Mouse (Mus musculus): ENCODE data around the gene Pcca.

DNA sequence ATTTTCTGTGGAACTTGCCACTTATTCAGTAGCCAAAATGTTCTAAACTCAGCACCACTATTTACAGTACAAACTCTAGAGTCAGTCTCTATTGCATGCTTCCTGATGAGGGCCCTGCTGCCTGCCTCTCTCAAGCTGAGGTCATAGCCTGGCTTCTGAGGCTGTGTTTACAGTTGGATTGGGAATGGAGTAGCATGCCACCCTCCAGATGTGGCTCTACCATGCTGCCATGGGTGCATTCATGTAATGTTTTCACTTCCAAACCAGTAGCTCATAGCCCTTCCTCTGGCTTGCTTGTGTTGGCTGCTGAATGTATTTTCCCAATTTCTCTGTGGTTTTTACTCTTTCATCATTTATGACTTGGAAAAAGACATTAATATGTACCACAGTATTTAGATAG, 181.9 kb downstream of the Pcca start:
- no peak for TF ChIP-seq CTCF (IDR thresholded peaks at IDR 0.05; ENCODE audit: control insufficient read depth, insufficient read depth, insufficient read length)
- no peak for TF ChIP-seq MAX (IDR thresholded peaks at IDR 0.05)

All from C2C12 (cell line).